Mouse (Mus musculus): Measurements from ENCODE around the gene Cpox. TPM values are rescaled to one million over a fixed set of nuclear protein-coding genes. Genes with fewer than 3 reads are reported as not detected.

Gene Cpox
- total RNA-seq, 2 experiments from 2014 or later, result 20.2 to 20.7 TPM

GRCm38 (mm10) chr16:58668586-58668985 lies 1.5 kb upstream of the Cpox start:
- DNase-seq (ENCODE audit: low spot score), result no peak

- DNase-seq (ENCODE audit: low spot score), result no peak
These were observed 828 bp upstream of the Cpox start for GRCm38 (mm10) chr16:58669264-58669663.

GRCm38 (mm10) chr16:58670643-58671042 lies 551 bp downstream of the Cpox start:
- DNase-seq (ENCODE audit: low spot score), result no peak

GRCm38 (mm10) chr16:58671212-58671985 lies 1.3 kb downstream of the Cpox start:
- no peak for DNase-seq (ENCODE audit: low spot score)

GRCm38 (mm10) chr16:58672396-58672795 lies 2.3 kb downstream of the Cpox start:
- DNase-seq (ENCODE audit: low spot score), result no peak

- no peak for DNase-seq (ENCODE audit: low spot score)
These were observed 3.8 kb downstream of the Cpox start for GRCm38 (mm10) chr16:58673811-58674410.

GRCm38 (mm10) chr16:58675256-58675655 lies 5.2 kb downstream of the Cpox start:
- DNase-seq (ENCODE audit: low spot score), result no peak

GRCm38 (mm10) chr16:58676156-58676555 lies 6.1 kb downstream of the Cpox start:
- DNase-seq (ENCODE audit: low spot score), result no peak

GRCm38 (mm10) chr16:58676633-58677032 lies 6.5 kb downstream of the Cpox start:
- DNase-seq (ENCODE audit: low spot score), result no peak

- DNase-seq (ENCODE audit: low spot score), result no peak
These were observed 7.4 kb downstream of the Cpox start for GRCm38 (mm10) chr16:58677491-58677890.

- DNase-seq (ENCODE audit: low spot score), result no peak
These were observed 8.6 kb downstream of the Cpox start for GRCm38 (mm10) chr16:58678660-58679059.

- DNase-seq (ENCODE audit: low spot score), result no peak
These were observed 12.0 kb downstream of the Cpox start for GRCm38 (mm10) chr16:58682046-58682445.

- no peak for DNase-seq (ENCODE audit: low spot score)
These were observed 12.8 kb downstream of the Cpox start for GRCm38 (mm10) chr16:58682870-58683269.

GRCm38 (mm10) chr16:58683911-58684310 lies 13.8 kb downstream of the Cpox start:
- no peak for DNase-seq (ENCODE audit: low spot score)

- DNase-seq (ENCODE audit: low spot score), result no peak
These were observed 14.4 kb downstream of the Cpox start for GRCm38 (mm10) chr16:58684537-58684936.

- no peak for DNase-seq (ENCODE audit: low spot score)
These were observed 15.8 kb downstream of the Cpox start for GRCm38 (mm10) chr16:58685548-58686537.

- DNase-seq (ENCODE audit: low spot score), result no peak
These were observed 18.4 kb downstream of the Cpox start for GRCm38 (mm10) chr16:58688534-58688933.

- no peak for DNase-seq (ENCODE audit: low spot score)
These were observed 19.6 kb downstream of the Cpox start for GRCm38 (mm10) chr16:58689555-58690169.

- DNase-seq (ENCODE audit: low spot score), result no peak
These were observed 20.2 kb downstream of the Cpox start for GRCm38 (mm10) chr16:58690322-58690732.

- DNase-seq (ENCODE audit: low spot score), result no peak
These were observed 24.0 kb downstream of the Cpox start for GRCm38 (mm10) chr16:58694091-58694490.

GRCm38 (mm10) chr16:58696796-58697195 lies 26.7 kb downstream of the Cpox start:
- DNase-seq (ENCODE audit: low spot score), result no peak
